Mouse (Mus musculus): Measurements from ENCODE around the gene C330021F23Rik. TPM values are rescaled to one million over a fixed set of nuclear protein-coding genes. Genes with fewer than 3 reads are reported as not detected.

C330021F23Rik gene
- polyA plus RNA-seq, 1 experiment = 22.8 TPM

- Histone ChIP-seq H3K9me3 (replicated peaks; ENCODE audit: control insufficient read depth, insufficient read depth, low read length, poor library complexity, severe bottlenecking) (no peaks in the 10 kb centered on the region), H3K27me3 (ENCODE audit: control insufficient read depth, insufficient read depth, low read length, poor library complexity, severe bottlenecking) (no peaks in the 10 kb centered on the region), H3K4me3 (ENCODE audit: low read depth, low read length) (peak overlapping the region; percentile 93), H3K27ac (ENCODE audit: insufficient read depth, low read length) (no peak overlapping the region), H3K36me3 (ENCODE audit: control insufficient read depth, insufficient read depth, low read length, poor library complexity, severe bottlenecking) (no peaks in the 10 kb centered on the region), H3K9ac (ENCODE audit: low read depth, poor library complexity, severe bottlenecking) (peak overlapping the region; percentile 95), H3K4me1 (ENCODE audit: control insufficient read depth, insufficient read depth, low read length) (peaks cover 5% of the 10 kb centered on the region)
- TF ChIP-seq POLR2A (IDR thresholded peaks at IDR 0.05; ENCODE audit: insufficient read depth, low read length) (no peak), CTCF (IDR thresholded peaks at IDR 0.05; ENCODE audit: low read depth, low read length) (no peak), EP300 (IDR thresholded peaks at IDR 0.05; ENCODE audit: insufficient read depth, low read depth, low read length) (no peak)
Measured at GRCm38 (mm10) chr8:3588258-3588633, 20.5 kb downstream of the C330021F23Rik start.

GRCm38 (mm10) chr8:3593470-3593869, 25.7 kb downstream of the C330021F23Rik start:
- TF ChIP-seq POLR2A (IDR thresholded peaks at IDR 0.05; ENCODE audit: insufficient read depth, low read length) (no peak), CTCF (IDR thresholded peaks at IDR 0.05; ENCODE audit: low read depth, low read length) (no peak), EP300 (IDR thresholded peaks at IDR 0.05; ENCODE audit: insufficient read depth, low read depth, low read length) (no peak)

GRCm38 (mm10) chr8:3594466-3594865, 26.7 kb downstream of the C330021F23Rik start:
- H3K4me3 ChIP-seq (ENCODE audit: low read depth, low read length) = no peak overlapping the region
- TF ChIP-seq EP300 (IDR thresholded peaks at IDR 0.05; ENCODE audit: insufficient read depth, low read depth, low read length) (no peak), CTCF (IDR thresholded peaks at IDR 0.05; ENCODE audit: low read depth, low read length) (no peak), POLR2A (IDR thresholded peaks at IDR 0.05; ENCODE audit: insufficient read depth, low read length) (no peak)
- H3K9ac ChIP-seq (ENCODE audit: low read depth, poor library complexity, severe bottlenecking) = no peak overlapping the region
- H3K36me3 ChIP-seq (ENCODE audit: control insufficient read depth, insufficient read depth, low read length, poor library complexity, severe bottlenecking) = no peaks in the 10 kb centered on the region
- peaks cover 12% of the 10 kb centered on the region for H3K4me1 ChIP-seq (ENCODE audit: control insufficient read depth, insufficient read depth, low read length)
- no peaks in the 10 kb centered on the region for H3K27me3 ChIP-seq (ENCODE audit: control insufficient read depth, insufficient read depth, low read length, poor library complexity, severe bottlenecking)
- no peak overlapping the region for H3K27ac ChIP-seq (ENCODE audit: insufficient read depth, low read length)
- no peaks in the 10 kb centered on the region for H3K9me3 ChIP-seq (replicated peaks; ENCODE audit: control insufficient read depth, insufficient read depth, low read length, poor library complexity, severe bottlenecking)

More at GRCm38 (mm10) chr8:3593470-3593869, 25.7 kb downstream of the C330021F23Rik start:
- no peaks in the 10 kb centered on the region for H3K9me3 ChIP-seq (replicated peaks; ENCODE audit: control insufficient read depth, insufficient read depth, low read length, poor library complexity, severe bottlenecking)
- no peak overlapping the region for H3K27ac ChIP-seq (ENCODE audit: insufficient read depth, low read length)
- no peaks in the 10 kb centered on the region for H3K27me3 ChIP-seq (ENCODE audit: control insufficient read depth, insufficient read depth, low read length, poor library complexity, severe bottlenecking)
- H3K9ac ChIP-seq (ENCODE audit: low read depth, poor library complexity, severe bottlenecking) = no peak overlapping the region
- peaks cover 10% of the 10 kb centered on the region for H3K4me1 ChIP-seq (ENCODE audit: control insufficient read depth, insufficient read depth, low read length)
- H3K36me3 ChIP-seq (ENCODE audit: control insufficient read depth, insufficient read depth, low read length, poor library complexity, severe bottlenecking) = no peaks in the 10 kb centered on the region
- H3K4me3 ChIP-seq (ENCODE audit: low read depth, low read length) = no peak overlapping the region

GRCm38 (mm10) chr8:3598054-3598453, 30.3 kb downstream of the C330021F23Rik start:
- TF ChIP-seq EP300 (IDR thresholded peaks at IDR 0.05; ENCODE audit: insufficient read depth, low read depth, low read length) = no peak
- TF ChIP-seq POLR2A (IDR thresholded peaks at IDR 0.05; ENCODE audit: insufficient read depth, low read length) = peak; percentile 76
- Histone ChIP-seq H3K27ac (ENCODE audit: insufficient read depth, low read length) (peak overlapping the region; percentile 81), H3K36me3 (ENCODE audit: control insufficient read depth, insufficient read depth, low read length, poor library complexity, severe bottlenecking) (peaks cover 25% of the 10 kb centered on the region), H3K4me1 (ENCODE audit: control insufficient read depth, insufficient read depth, low read length) (peaks cover 10% of the 10 kb centered on the region), H3K9me3 (replicated peaks; ENCODE audit: control insufficient read depth, insufficient read depth, low read length, poor library complexity, severe bottlenecking) (no peaks in the 10 kb centered on the region), H3K27me3 (ENCODE audit: control insufficient read depth, insufficient read depth, low read length, poor library complexity, severe bottlenecking) (no peaks in the 10 kb centered on the region), H3K4me3 (ENCODE audit: low read depth, low read length) (peak overlapping the region; percentile 58), H3K9ac (ENCODE audit: low read depth, poor library complexity, severe bottlenecking) (peak overlapping the region; percentile 45)

GRCm38 (mm10) chr8:3599219-3599618, 31.4 kb downstream of the C330021F23Rik start:
- Histone ChIP-seq H3K27ac (ENCODE audit: insufficient read depth, low read length) (peak overlapping the region; percentile 81), H3K9ac (ENCODE audit: low read depth, poor library complexity, severe bottlenecking) (peak overlapping the region; percentile 57), H3K4me1 (ENCODE audit: control insufficient read depth, insufficient read depth, low read length) (peaks cover 5% of the 10 kb centered on the region), H3K9me3 (replicated peaks; ENCODE audit: control insufficient read depth, insufficient read depth, low read length, poor library complexity, severe bottlenecking) (no peaks in the 10 kb centered on the region), H3K27me3 (ENCODE audit: control insufficient read depth, insufficient read depth, low read length, poor library complexity, severe bottlenecking) (no peaks in the 10 kb centered on the region), H3K36me3 (ENCODE audit: control insufficient read depth, insufficient read depth, low read length, poor library complexity, severe bottlenecking) (peaks cover 36% of the 10 kb centered on the region), H3K4me3 (ENCODE audit: low read depth, low read length) (no peak overlapping the region)
- TF ChIP-seq CTCF (IDR thresholded peaks at IDR 0.05; ENCODE audit: low read depth, low read length) = no peak
- peak; percentile 96 for TF ChIP-seq EP300 (IDR thresholded peaks at IDR 0.05; ENCODE audit: insufficient read depth, low read depth, low read length)

- Histone ChIP-seq H3K4me1 (ENCODE audit: control insufficient read depth, insufficient read depth, low read length) (peaks cover 5% of the 10 kb centered on the region), H3K4me3 (ENCODE audit: low read depth, low read length) (no peak overlapping the region), H3K9ac (ENCODE audit: low read depth, poor library complexity, severe bottlenecking) (peak overlapping the region; percentile 57), H3K27me3 (ENCODE audit: control insufficient read depth, insufficient read depth, low read length, poor library complexity, severe bottlenecking) (no peaks in the 10 kb centered on the region), H3K27ac (ENCODE audit: insufficient read depth, low read length) (peak overlapping the region; percentile 81), H3K9me3 (replicated peaks; ENCODE audit: control insufficient read depth, insufficient read depth, low read length, poor library complexity, severe bottlenecking) (no peaks in the 10 kb centered on the region), H3K36me3 (ENCODE audit: control insufficient read depth, insufficient read depth, low read length, poor library complexity, severe bottlenecking) (peaks cover 46% of the 10 kb centered on the region)
- TF ChIP-seq CTCF (IDR thresholded peaks at IDR 0.05; ENCODE audit: low read depth, low read length) (no peak), EP300 (IDR thresholded peaks at IDR 0.05; ENCODE audit: insufficient read depth, low read depth, low read length) (no peak), POLR2A (IDR thresholded peaks at IDR 0.05; ENCODE audit: insufficient read depth, low read length) (no peak)
Measured at GRCm38 (mm10) chr8:3600401-3600800, 32.6 kb downstream of the C330021F23Rik start.

Data from ES-Bruce4 (cell line).